Mouse (Mus musculus): ENCODE measurements around the gene Msh4. TPM values are rescaled to one million over a fixed set of nuclear protein-coding genes. Genes with fewer than 3 reads are reported as not detected.
"Not testable (repeated sequence)": the region's sequence is repeated elsewhere in the genome, so short reads cannot be mapped to it uniquely, and the experiment has no call there.

Msh4 gene
- total and polyA plus RNA-seq, 3 experiments: 0.15 to 0.50 TPM; not detected in 1

- no peak for TF ChIP-seq CHD1 (IDR thresholded peaks at IDR 0.05; ENCODE audit: low read depth, low read length)
Measured at GRCm38 (mm10) chr3:153831014-153831872, 74.7 kb downstream of the Msh4 start (continued).

DNA sequence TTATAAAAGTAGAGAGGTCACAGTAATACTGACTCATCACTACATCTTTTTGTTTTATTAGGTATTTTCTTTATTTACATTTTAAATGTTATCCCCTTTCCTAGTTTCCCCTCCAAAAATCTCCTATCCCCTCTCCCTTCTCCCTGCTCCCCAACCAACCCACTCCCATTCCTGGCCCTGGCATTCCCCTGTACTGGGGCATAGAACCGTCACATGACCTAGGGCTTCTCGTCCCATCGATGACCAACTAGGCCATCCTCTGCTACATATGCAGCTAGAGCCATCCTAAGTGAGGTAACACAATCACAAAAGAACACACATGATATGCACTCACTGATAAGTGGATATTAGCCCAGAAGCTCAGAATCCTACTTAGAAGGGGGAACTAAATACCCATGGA is 76.2 kb downstream of the Msh4 start:
- H3K4me1 ChIP-seq (ENCODE audit: control insufficient read depth in 1 of 2, insufficient read depth in 2 of 2, low read length in 2 of 2): peaks cover 6 to 27% of the 10 kb centered on the region in 2 experiments; a peak in 3 of 4 replicates
- H3K27me3 ChIP-seq (ENCODE audit: control insufficient read depth in 1 of 2, insufficient read depth in 2 of 2, low read length in 2 of 2): not testable (repeated sequence)

DNA sequence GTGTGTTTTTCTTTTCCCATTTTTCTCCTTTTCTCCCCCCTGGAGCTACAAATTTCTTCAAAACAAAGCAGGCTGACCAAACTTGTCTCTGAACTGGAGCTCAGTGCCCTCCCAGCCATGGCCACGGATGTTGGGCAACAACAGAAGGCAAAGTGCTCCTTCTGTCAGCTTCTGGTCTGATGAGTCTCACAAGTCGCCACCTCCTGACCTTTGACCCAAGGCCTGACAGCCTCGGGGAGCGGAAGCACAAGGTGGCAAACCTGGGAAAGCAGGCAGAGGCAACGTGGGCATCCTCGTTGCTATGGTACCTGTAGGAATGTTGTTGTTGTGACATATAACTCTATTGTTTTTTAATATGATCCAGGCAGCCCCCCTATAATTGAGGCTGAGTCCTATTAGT is 79.3 kb downstream of the Msh4 start:
- H3K27me3 ChIP-seq (ENCODE audit: control insufficient read depth in 1 of 2, insufficient read depth in 2 of 2, low read length in 2 of 2): no peaks in the 10 kb centered on the region
- H3K9me3 ChIP-seq (replicated peaks; ENCODE audit: insufficient read depth, low read length): no peaks in the 10 kb centered on the region
- no peak overlapping the region for H3K27ac ChIP-seq (ENCODE audit: control insufficient read depth, low read depth, low read length)
- peaks cover 0 to 7% of the 10 kb centered on the region in 2 experiments; a peak in 2 of 4 replicates for H3K36me3 ChIP-seq (ENCODE audit: control insufficient read depth in 1 of 2, insufficient read depth in 2 of 2, low read length in 2 of 2)
- no peaks in the 10 kb centered on the region for H3K79me2 ChIP-seq (ENCODE audit: control insufficient read depth, insufficient read depth, low read length, poor library complexity)
- no peak overlapping the region for H3K4me3 ChIP-seq (ENCODE audit: control insufficient read depth in 1 of 2, insufficient read depth in 1 of 2, low read depth in 2 of 2, low read length in 2 of 2)
- no peak for DNase-seq (ENCODE audit: low read depth, low spot score)
- H3K9ac ChIP-seq (ENCODE audit: control insufficient read depth, low read depth, low read length, poor library complexity, severe bottlenecking): no peak overlapping the region
- TF ChIP-seq TCF12 (IDR thresholded peaks at IDR 0.05; ENCODE audit: low read depth, low read length): no peak
- H3K4me1 ChIP-seq (ENCODE audit: control insufficient read depth in 1 of 2, insufficient read depth in 2 of 2, low read length in 2 of 2): peaks cover 7 to 16% of the 10 kb centered on the region in 2 experiments; a peak in 3 of 4 replicates

More for the DNA sequence above, 76.2 kb downstream of the Msh4 start:
- DNase-seq (ENCODE audit: low read depth, low spot score); H3K27ac ChIP-seq (ENCODE audit: control insufficient read depth, low read depth, low read length); H3K4me3 ChIP-seq (ENCODE audit: control insufficient read depth in 1 of 2, insufficient read depth in 1 of 2, low read depth in 2 of 2, low read length in 2 of 2); H3K9me3 ChIP-seq (replicated peaks; ENCODE audit: insufficient read depth, low read length); H3K79me2 ChIP-seq (ENCODE audit: control insufficient read depth, insufficient read depth, low read length, poor library complexity); H3K9ac ChIP-seq (ENCODE audit: control insufficient read depth, low read depth, low read length, poor library complexity, severe bottlenecking): not testable (repeated sequence)
- H3K36me3 ChIP-seq (ENCODE audit: control insufficient read depth in 1 of 2, insufficient read depth in 2 of 2, low read length in 2 of 2): peaks cover 0 to 10% of the 10 kb centered on the region in 2 experiments; a peak in 2 of 4 replicates
- TF ChIP-seq USF1 (IDR thresholded peaks at IDR 0.05; ENCODE audit: low read depth, low read length) (peak; percentile 57; the same call in 1 of the 2 replicates), EP300 (IDR thresholded peaks at IDR 0.05; ENCODE audit: low read depth in 1 of 2, low read length in 2 of 2) (0 out of 4 replicates have a peak, but pooled peaks of 1 of the 2 experiments have one; percentile 11)

GRCm38 (mm10) chr3:153825197-153825596 is 80.7 kb downstream of the Msh4 start:
- TF ChIP-seq ZNF384 (IDR thresholded peaks at IDR 0.05; ENCODE audit: low read depth, low read length): no peak
- TF ChIP-seq CTCF (IDR thresholded peaks at IDR 0.05 in 2 of 3, conservative IDR thresholded peaks at IDR 0.05 in 1 of 3; ENCODE audit: control insufficient read depth in 1 of 3, insufficient read depth in 1 of 3, low read depth in 2 of 3, low read length in 3 of 3, poor library complexity in 1 of 3, severe bottlenecking in 1 of 3): no peak
- TF ChIP-seq HCFC1 (IDR thresholded peaks at IDR 0.05; ENCODE audit: low read depth, low read length): no peak
- no peak for TF ChIP-seq USF2 (IDR thresholded peaks at IDR 0.05; ENCODE audit: borderline replicate concordance in 1 of 2, insufficient read depth in 1 of 2, low read depth in 1 of 2, low read length in 2 of 2)
- no peak for TF ChIP-seq KAT2A (conservative IDR thresholded peaks at IDR 0.05; ENCODE audit: low read depth, low read length)
- TF ChIP-seq ZMIZ1 (IDR thresholded peaks at IDR 0.05; ENCODE audit: low read depth, low read length): no peak
- no peak for TF ChIP-seq POLR2A (IDR thresholded peaks at IDR 0.05; ENCODE audit: control insufficient read depth in 1 of 2, insufficient read depth in 1 of 2, low read depth in 1 of 2, low read length in 2 of 2, poor library complexity in 1 of 2)
- TF ChIP-seq ETS1 (IDR thresholded peaks at IDR 0.05; ENCODE audit: low read depth, low read length): no peak
- TF ChIP-seq MEF2A (IDR thresholded peaks at IDR 0.05; ENCODE audit: extremely low read depth, insufficient replicate concordance, low read depth, low read length, poor library complexity, severe bottlenecking): no peak
- no peak for TF ChIP-seq ELF1 (IDR thresholded peaks at IDR 0.05; ENCODE audit: low read depth, low read length)
- no peak for TF ChIP-seq RAD21 (IDR thresholded peaks at IDR 0.05; ENCODE audit: low read depth, low read length)
- no peak for TF ChIP-seq MXI1 (IDR thresholded peaks at IDR 0.05; ENCODE audit: low read depth, low read length)
- no peak for TF ChIP-seq TBP (IDR thresholded peaks at IDR 0.05; ENCODE audit: low read depth, low read length)
- TF ChIP-seq GATA1 (IDR thresholded peaks at IDR 0.05; ENCODE audit: low read depth, low read length): no peak
- H3K79me2 ChIP-seq (ENCODE audit: control insufficient read depth, insufficient read depth, low read length, poor library complexity): no peaks in the 10 kb centered on the region
- no peaks in the 10 kb centered on the region for H3K27me3 ChIP-seq (ENCODE audit: control insufficient read depth in 1 of 2, insufficient read depth in 2 of 2, low read length in 2 of 2)
- H3K9me3 ChIP-seq (replicated peaks; ENCODE audit: insufficient read depth, low read length): no peaks in the 10 kb centered on the region
- no peak overlapping the region for H3K27ac ChIP-seq (ENCODE audit: control insufficient read depth, low read depth, low read length)
- H3K9ac ChIP-seq (ENCODE audit: control insufficient read depth, low read depth, low read length, poor library complexity, severe bottlenecking): no peak overlapping the region
- DNase-seq (ENCODE audit: low read depth, low spot score): no peak
- H3K4me1 ChIP-seq (ENCODE audit: control insufficient read depth in 1 of 2, insufficient read depth in 2 of 2, low read length in 2 of 2): peaks cover 5 to 6% of the 10 kb centered on the region in 2 experiments; a peak in 3 of 4 replicates
- H3K4me3 ChIP-seq (ENCODE audit: control insufficient read depth in 1 of 2, insufficient read depth in 1 of 2, low read depth in 2 of 2, low read length in 2 of 2): no peak overlapping the region
- peaks cover 0 to 3% of the 10 kb centered on the region in 2 experiments; a peak in 2 of 4 replicates for H3K36me3 ChIP-seq (ENCODE audit: control insufficient read depth in 1 of 2, insufficient read depth in 2 of 2, low read length in 2 of 2)
